Mouse (Mus musculus): ENCODE data around the gene Tbck.

Gene Tbck

GRCm38 (mm10) chr3:132683447-132684230 lies at the start of gene Tbck:
Gene Tbck, plus strand, starts transcription at chr3:132684144.
- peak; percentile 85 to 87 for DNase-seq

DNA sequence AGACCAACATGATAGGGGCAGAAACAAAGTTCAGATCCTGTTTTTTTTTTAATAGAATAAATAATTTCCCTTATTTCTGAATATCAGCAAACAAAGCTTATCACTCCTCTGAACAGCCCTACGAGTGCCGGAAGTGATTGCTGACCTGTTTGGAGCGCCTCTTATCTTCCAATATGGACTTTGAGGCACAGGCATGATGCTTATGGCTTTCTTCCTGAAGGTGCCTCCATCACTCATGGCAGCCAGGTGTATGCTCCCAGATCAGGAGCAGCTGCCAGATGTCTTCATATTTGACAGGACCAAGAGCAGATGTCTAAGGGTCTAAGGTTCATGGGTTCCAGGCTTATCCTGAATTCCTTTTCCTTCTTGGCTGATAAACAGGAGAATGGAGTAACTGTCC lies 46.9 kb upstream of the Tbck start:
- no peak for DNase-seq

- no peak for DNase-seq
Measured at GRCm38 (mm10) chr3:132644071-132644470, 39.9 kb upstream of the Tbck start.

GRCm38 (mm10) chr3:132646814-132647213 lies 37.1 kb upstream of the Tbck start:
- DNase-seq: no peak

- DNase-seq: no peak
Measured at GRCm38 (mm10) chr3:132649368-132649767, 34.6 kb upstream of the Tbck start.

GRCm38 (mm10) chr3:132650191-132650590 lies 33.8 kb upstream of the Tbck start:
- DNase-seq: no peak

DNA sequence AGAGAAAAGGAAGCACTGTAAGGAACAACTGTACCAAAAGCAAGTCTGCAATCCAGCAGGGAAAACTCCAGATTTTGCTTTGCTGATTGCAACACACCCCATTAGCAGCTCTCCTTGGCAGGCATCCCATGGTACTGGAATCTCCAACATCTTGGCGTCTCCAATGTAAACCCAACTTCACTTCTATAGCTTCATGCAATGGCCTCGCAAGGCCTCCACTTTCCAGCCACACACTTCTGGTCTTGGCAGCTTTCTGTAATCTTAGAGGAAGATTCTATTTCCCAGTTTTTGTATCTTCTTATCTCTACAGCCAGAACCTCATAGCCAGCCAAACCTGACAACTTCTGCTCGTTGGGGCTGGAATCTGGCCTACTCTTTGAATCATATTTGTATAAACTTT lies 32.2 kb upstream of the Tbck start:
- no peak for DNase-seq

DNA sequence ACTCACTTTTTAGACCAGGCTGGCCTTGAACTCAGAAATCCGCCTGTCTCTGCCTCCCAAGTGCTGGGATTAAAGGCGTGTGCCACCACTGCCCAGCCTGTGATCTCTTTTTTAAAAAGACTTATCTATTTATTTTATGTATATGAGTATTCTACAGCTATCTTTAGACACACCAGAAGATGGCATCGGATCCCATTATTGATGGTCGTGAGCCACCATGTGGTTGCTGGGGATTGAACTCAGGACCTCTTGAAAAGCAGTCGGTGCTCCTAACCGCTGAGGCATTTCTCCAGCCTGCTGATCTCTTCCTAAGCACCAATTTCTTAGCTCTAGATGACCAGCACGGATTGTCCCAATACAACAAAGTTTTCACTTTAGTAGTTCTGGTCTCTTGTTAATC lies 30.0 kb upstream of the Tbck start:
- DNase-seq: no peak

GRCm38 (mm10) chr3:132655955-132656354 lies 28.0 kb upstream of the Tbck start:
- no peak for DNase-seq

GRCm38 (mm10) chr3:132677494-132677893 lies 6.5 kb upstream of the Tbck start:
- no peak for DNase-seq

GRCm38 (mm10) chr3:132684231-132684928 lies 436 bp downstream of the Tbck start, which contains the start of gene Aimp1:
Gene Aimp1, minus strand, starts transcription at chr3:132684370.
- DNase-seq: no peak

DNA sequence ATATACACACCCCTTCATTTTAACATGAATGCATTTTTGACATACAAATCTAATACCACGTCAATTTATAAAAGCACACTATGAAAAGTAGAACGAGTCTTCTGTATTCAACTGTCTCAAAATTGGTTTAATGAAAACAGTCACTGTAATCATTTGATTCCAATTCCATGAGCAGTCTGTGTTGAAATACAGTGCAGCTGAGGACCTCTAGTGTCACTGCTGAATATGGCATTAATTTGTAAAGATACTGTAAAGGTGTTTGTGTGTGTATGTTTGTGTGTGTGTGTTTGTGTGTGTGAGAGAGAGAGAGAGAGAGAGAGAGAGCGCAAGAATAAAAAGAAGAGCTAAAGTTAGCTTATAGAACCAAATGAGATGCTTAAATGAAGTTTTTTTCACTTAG lies 17.4 kb downstream of the Tbck start:
- no peak for DNase-seq

- no peak for DNase-seq
Measured at GRCm38 (mm10) chr3:132704216-132704615, 20.3 kb downstream of the Tbck start.

GRCm38 (mm10) chr3:132706977-132707376 lies 23.0 kb downstream of the Tbck start:
- DNase-seq: no peak

DNA sequence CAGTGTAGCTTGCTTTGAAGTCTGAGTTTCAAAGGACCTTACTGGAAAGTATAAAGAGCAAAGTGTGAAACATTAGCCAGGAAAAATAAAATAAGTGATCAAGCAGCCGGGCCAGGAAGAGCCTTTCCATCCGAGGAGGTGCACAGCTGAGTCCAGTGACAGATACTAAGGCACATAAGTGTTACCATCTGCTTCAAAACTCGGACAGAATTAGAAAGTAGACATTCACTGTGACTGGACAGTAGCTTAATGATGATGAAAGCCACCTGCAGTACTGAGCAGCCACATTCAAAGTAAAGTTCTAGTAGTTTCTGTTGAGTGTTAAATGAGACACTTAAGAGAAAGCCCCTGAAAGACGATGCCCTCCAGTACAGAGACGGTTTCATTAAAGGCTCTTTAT lies 30.0 kb downstream of the Tbck start:
- DNase-seq: no peak

GRCm38 (mm10) chr3:132717316-132717715 lies 33.4 kb downstream of the Tbck start:
- no peak for DNase-seq

- no peak for DNase-seq
Measured at GRCm38 (mm10) chr3:132724326-132724725, 40.4 kb downstream of the Tbck start.

GRCm38 (mm10) chr3:132744287-132745146 lies 60.6 kb downstream of the Tbck start:
- DNase-seq: no peak

DNA sequence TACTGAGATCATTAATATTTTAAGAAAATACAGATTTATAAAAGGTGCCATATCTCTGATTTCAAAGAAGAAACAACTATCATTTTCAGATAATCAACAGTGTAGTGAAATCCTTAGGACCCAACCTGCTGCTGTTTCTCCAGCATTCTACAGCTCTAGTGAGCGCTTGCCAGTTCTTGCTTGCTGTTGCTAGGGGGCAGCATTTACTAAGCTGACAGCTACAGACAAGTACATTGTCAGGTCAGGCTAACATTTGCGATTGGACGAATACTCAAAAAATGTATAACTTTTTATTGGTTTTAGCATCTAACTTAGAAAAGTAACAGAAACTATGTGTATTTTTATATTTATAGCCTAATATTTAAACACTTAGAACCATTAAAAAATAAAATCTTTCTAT lies 63.1 kb downstream of the Tbck start:
- no peak for DNase-seq

- no peak for DNase-seq
Measured at GRCm38 (mm10) chr3:132747766-132748165, 63.8 kb downstream of the Tbck start.

DNA sequence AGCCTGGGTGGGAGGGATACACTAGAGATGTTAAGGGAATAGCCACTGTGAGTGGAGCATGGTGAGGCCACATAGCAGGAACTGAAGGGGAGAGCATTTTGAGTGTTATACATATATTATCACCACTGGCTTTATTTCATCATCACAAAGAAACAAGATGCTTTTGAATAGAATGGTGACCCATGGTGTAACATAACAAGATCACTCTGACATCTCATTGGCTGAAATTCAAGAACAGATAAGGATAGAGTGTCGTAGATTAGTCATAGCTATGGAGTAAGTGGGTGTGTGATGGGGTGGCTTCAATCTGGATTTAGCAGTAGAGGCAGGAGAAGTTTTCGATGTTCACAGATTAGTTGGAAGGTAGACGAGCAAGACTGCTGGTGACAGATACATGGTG lies 64.8 kb downstream of the Tbck start:
- no peak for DNase-seq

- DNase-seq: no peak
Measured at GRCm38 (mm10) chr3:132752772-132753171, 68.8 kb downstream of the Tbck start.

DNA sequence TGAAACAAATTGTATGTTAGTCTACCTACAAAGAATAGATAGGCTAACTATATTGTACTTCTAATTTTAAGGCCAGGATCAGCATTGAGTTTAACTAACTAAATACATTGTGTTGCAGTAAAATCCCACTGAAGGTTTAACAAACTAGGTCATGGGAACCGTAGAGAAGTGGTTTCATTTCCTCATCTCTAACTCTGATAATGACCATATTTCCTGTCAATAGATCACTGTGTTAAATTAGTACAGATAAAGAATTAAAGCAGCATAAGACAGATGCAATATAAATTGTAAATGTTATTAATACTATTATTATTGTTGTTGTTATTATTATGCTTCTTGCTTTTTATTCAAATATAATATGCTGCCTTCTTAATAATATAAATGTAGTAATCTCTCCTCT lies 72.3 kb downstream of the Tbck start:
- no peak for DNase-seq

All from thymus, adult 18-20 months (tissue).